In the genomic region with DNA sequence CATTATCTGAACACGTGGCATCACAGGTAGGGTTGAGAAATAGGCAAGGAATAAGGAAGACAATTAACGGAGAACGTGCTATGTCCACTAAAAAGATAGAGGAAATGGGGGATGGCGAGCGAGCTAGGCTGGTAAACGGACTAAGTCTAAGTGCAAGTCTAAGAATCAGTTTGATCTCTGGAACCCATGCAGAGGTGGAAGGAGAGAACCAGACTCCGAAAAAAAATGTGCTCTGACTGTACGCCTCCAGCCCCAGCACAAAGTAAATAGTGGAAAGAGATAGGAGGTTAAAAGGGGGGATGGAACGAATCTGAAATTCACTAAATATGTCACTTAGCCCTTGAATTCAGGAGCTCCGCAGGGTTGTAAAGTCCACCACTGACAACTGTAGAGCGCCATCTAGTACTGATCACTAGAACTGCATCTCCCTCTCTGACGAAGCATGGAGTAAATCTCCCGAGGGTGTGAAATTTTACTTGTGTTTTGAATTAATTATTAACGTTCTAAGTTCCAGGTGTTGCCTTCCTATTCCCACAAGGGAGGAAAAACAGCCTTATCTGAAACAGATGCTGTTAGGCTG, we compare ENCODE assay signal across 9 mouse cellular contexts. TPM values are rescaled to one million over a fixed set of nuclear protein-coding genes. Genes with fewer than 3 reads are reported as not detected.
DNase-seq lines count a peak whose midpoint lies in the region; ATAC-seq and TF ChIP-seq lines count a peak whose summit lies in the region.
"Had no signal": no experiment of that assay in that cellular context is flagged by ENCODE, and none has a peak within 500 bp of the region (broad histone marks: within the 10 kb centered on the region; RNA-seq: fewer than 3 reads in every experiment).

No protein-coding gene starts in this region.

- 0 out of 2 replicates have a peak, but pooled peaks have one; percentile 43 for ATAC-seq in hindbrain, embryonic 11.5 days (ENCODE audit: low FRiP score)
- no peak for ATAC-seq in hindbrain, embryonic 13.5 days (ENCODE audit: low FRiP score)
- ATAC-seq in Patski = no peak
- ATAC-seq in intestine, embryonic 16.5 days = peak; percentile 40; the same call in 1 of the 2 replicates

- in situ Hi-C loops in Patski (cut with MboI; ENCODE audit: low pct_unique_long_range_greater_than_20kb) = loop anchor here (10.0 kb wide), 1 partner anchor 249 kb away; no protein-coding TSS in a partner anchor

- POLR2A ChIA-PET in Patski (lab: Charles Lee) = no interaction called here

- WGBS in hindbrain, embryonic 11.5 days = 39% methylated on average over 14 of the region's 14 CpGs
- 43% methylated on average over 14 of the region's 14 CpGs for WGBS in hindbrain, embryonic 13.5 days
- WGBS in embryonic facial prominence, embryonic 10.5 days = 41% methylated on average over 14 of the region's 14 CpGs
- WGBS in intestine, embryonic 16.5 days = 30% methylated on average over 14 of the region's 14 CpGs

- H3K4me2 ChIP-seq in hindbrain, embryonic 11.5 days (replicated peaks; ENCODE audit: low read depth, low read length) = no peak overlapping the region
- H3K4me2 ChIP-seq in hindbrain, embryonic 13.5 days = no peak overlapping the region
- no peak overlapping the region for H3K4me2 ChIP-seq in intestine, embryonic 16.5 days (ENCODE audit: low read depth, low read length)
- H3K4me2 ChIP-seq: liver, embryonic 13.5 days had no signal

- H3K27ac ChIP-seq in hindbrain, embryonic 11.5 days (ENCODE audit: low read depth, low read length) = no peak overlapping the region
- H3K27ac ChIP-seq in hindbrain, embryonic 13.5 days = no peak overlapping the region
- no peak overlapping the region for H3K27ac ChIP-seq in embryonic facial prominence, embryonic 10.5 days (replicated peaks)
- H3K27ac ChIP-seq in intestine, embryonic 16.5 days (ENCODE audit: low read length) = no peak overlapping the region
- H3K27ac ChIP-seq: liver, embryonic 13.5 days had no signal

- no peaks in the 10 kb centered on the region for H3K36me3 ChIP-seq in hindbrain, embryonic 11.5 days (ENCODE audit: control insufficient read depth, insufficient read depth, low read length)
- no peaks in the 10 kb centered on the region for H3K36me3 ChIP-seq in hindbrain, embryonic 13.5 days
- H3K36me3 ChIP-seq in embryonic facial prominence, embryonic 10.5 days (replicated peaks) = no peaks in the 10 kb centered on the region
- no peaks in the 10 kb centered on the region for H3K36me3 ChIP-seq in intestine, embryonic 16.5 days (ENCODE audit: control insufficient read depth, insufficient read depth, low read length)
- H3K36me3 ChIP-seq: liver, embryonic 13.5 days had no signal

- H3K4me1 ChIP-seq in hindbrain, embryonic 11.5 days (replicated peaks; ENCODE audit: control insufficient read depth, insufficient read depth, low read length) = no peaks in the 10 kb centered on the region
- no peaks in the 10 kb centered on the region for H3K4me1 ChIP-seq in hindbrain, embryonic 13.5 days (replicated peaks)
- H3K4me1 ChIP-seq in embryonic facial prominence, embryonic 10.5 days = no peaks in the 10 kb centered on the region
- H3K4me1 ChIP-seq in intestine, embryonic 16.5 days (ENCODE audit: control insufficient read depth, insufficient read depth, low read length) = no peaks in the 10 kb centered on the region
- H3K4me1 ChIP-seq: liver, embryonic 13.5 days had no signal

- no peak overlapping the region for H3K4me3 ChIP-seq in hindbrain, embryonic 11.5 days (ENCODE audit: low read depth, low read length)
- H3K4me3 ChIP-seq in hindbrain, embryonic 13.5 days = no peak overlapping the region
- no peak overlapping the region for H3K4me3 ChIP-seq in embryonic facial prominence, embryonic 10.5 days
- no peak overlapping the region for H3K4me3 ChIP-seq in intestine, embryonic 16.5 days (ENCODE audit: low read length)
- H3K4me3 ChIP-seq: liver, embryonic 13.5 days had no signal

- no peaks in the 10 kb centered on the region for H3K27me3 ChIP-seq in hindbrain, embryonic 11.5 days (ENCODE audit: control insufficient read depth, insufficient read depth, low read length)
- H3K27me3 ChIP-seq in hindbrain, embryonic 13.5 days = no peaks in the 10 kb centered on the region
- peaks cover 38% of the 10 kb centered on the region for H3K27me3 ChIP-seq in Patski
- no peaks in the 10 kb centered on the region for H3K27me3 ChIP-seq in embryonic facial prominence, embryonic 10.5 days (replicated peaks; ENCODE audit: low read depth, poor library complexity, severe bottlenecking)
- H3K27me3 ChIP-seq in intestine, embryonic 16.5 days (replicated peaks; ENCODE audit: control insufficient read depth, insufficient read depth, low read length) = no peaks in the 10 kb centered on the region
- H3K27me3 ChIP-seq: liver, embryonic 13.5 days had no signal

- H3K9ac ChIP-seq in hindbrain, embryonic 11.5 days (ENCODE audit: low read depth, low read length) = no peak overlapping the region
- H3K9ac ChIP-seq in hindbrain, embryonic 13.5 days = no peak overlapping the region
- no peak overlapping the region for H3K9ac ChIP-seq in intestine, embryonic 16.5 days (ENCODE audit: low read depth, low read length)
- H3K9ac ChIP-seq: liver, embryonic 13.5 days had no signal

- peak; percentile 43 for DNase-seq in hindbrain, embryonic 11.5 days (ENCODE audit: low spot score)
- no peak for DNase-seq in Patski (ENCODE audit: low read depth, low spot score)
- DNase-seq in embryonic facial prominence, embryonic 10.5 days (ENCODE audit: low spot score) = peak; percentile 16
- DNase-seq in lung, postnatal 14 days = peak; percentile 1
- no peak for DNase-seq in spleen, adult 18-20 months
- no peak for DNase-seq in urinary bladder, adult 2 months (ENCODE audit: low spot score)
- DNase-seq: liver, embryonic 13.5 days had no signal

- no peaks in the 10 kb centered on the region for H3K9me3 ChIP-seq in hindbrain, embryonic 11.5 days (ENCODE audit: control insufficient read depth, low read length)
- no peaks in the 10 kb centered on the region for H3K9me3 ChIP-seq in hindbrain, embryonic 13.5 days
- H3K9me3 ChIP-seq in embryonic facial prominence, embryonic 10.5 days = no peaks in the 10 kb centered on the region
- H3K9me3 ChIP-seq in intestine, embryonic 16.5 days (ENCODE audit: control insufficient read depth, low read length) = no peaks in the 10 kb centered on the region
- H3K9me3 ChIP-seq: liver, embryonic 13.5 days had no signal

- TF ChIP-seq CTCF in Patski (IDR thresholded peaks at IDR 0.05) = peak; percentile 52

- CTCF ChIA-PET in Patski (lab: Charles Lee) = interaction anchor here (0.6 to 1.5 kb wide), 5 partner anchors 125 to 261 kb away, joined by 3 to 4 read pairs (median 3); no protein-coding TSS in a partner anchor

RNA-seq across cellular contexts. Expression of a gene that starts 44.8 kb away (rescaled TPM):
- polyA plus RNA-seq in hindbrain, embryonic 11.5 days (2014; fragmentation: Nextera tagmentation; extraction: Ambion mirVana) = 33.5 and 34.5 TPM in 2 replicates
- polyA plus RNA-seq in hindbrain, embryonic 13.5 days (2015; fragmentation: Nextera tagmentation; extraction: Ambion mirVana) = 43.8 and 48.0 TPM in 2 replicates
- 71.1 TPM for polyA plus RNA-seq in Patski (2021)
- polyA plus RNA-seq in embryonic facial prominence, embryonic 10.5 days (2016; fragmentation: Nextera tagmentation; extraction: Ambion mirVana) = 21.2 and 21.3 TPM in 2 replicates
- 36.5 and 41.6 TPM in 2 replicates for polyA plus RNA-seq in intestine, embryonic 16.5 days (2015; fragmentation: Nextera tagmentation; extraction: Ambion mirVana)
- 44.6 and 48.0 TPM in 2 replicates for polyA plus RNA-seq in urinary bladder, adult 2 months (2012; rRNA removed)

RNA-seq across cellular contexts. Expression of a gene that starts 46.4 kb away (rescaled TPM):
- polyA plus RNA-seq in hindbrain, embryonic 11.5 days (2014; fragmentation: Nextera tagmentation; extraction: Ambion mirVana) = 0.20 and 0.24 TPM in 2 replicates
- polyA plus RNA-seq in hindbrain, embryonic 13.5 days (2015; fragmentation: Nextera tagmentation; extraction: Ambion mirVana) = 1.2 and 1.4 TPM in 2 replicates
- not detected for polyA plus RNA-seq in Patski (2021)
- polyA plus RNA-seq in embryonic facial prominence, embryonic 10.5 days (2016; fragmentation: Nextera tagmentation; extraction: Ambion mirVana) = 0.26 and 0.42 TPM in 2 replicates
- polyA plus RNA-seq in intestine, embryonic 16.5 days (2015; fragmentation: Nextera tagmentation; extraction: Ambion mirVana) = 0.42 and 0.54 TPM in 2 replicates
- 0.70 and 1.0 TPM in 2 replicates for polyA plus RNA-seq in urinary bladder, adult 2 months (2012; rRNA removed)

Comparison
In these comparisons a context has a peak if more than half of its experiments do, and no peak if none do; other contexts are left out.
1. ATAC-seq: peak in hindbrain, embryonic 11.5 days (single experiment) and intestine, embryonic 16.5 days (single experiment); none in hindbrain, embryonic 13.5 days (single experiment) and Patski (single experiment).
2. DNase-seq: peak in hindbrain, embryonic 11.5 days (single experiment), embryonic facial prominence, embryonic 10.5 days (single experiment) and lung, postnatal 14 days (single experiment); none in Patski (single experiment), spleen, adult 18-20 months (0 of 2) and urinary bladder, adult 2 months (single experiment).